Mouse (Mus musculus): Measurements from ENCODE around the gene Tcf15. TPM values are rescaled to one million over a fixed set of nuclear protein-coding genes. Genes with fewer than 3 reads are reported as not detected.

The Tcf15 gene
- total and polyA plus RNA-seq, 2 experiments from 2014 or later, result 0.90 TPM; not detected in 1

GRCm38 (mm10) chr2:152112970-152113369 is 30.4 kb upstream of the Tcf15 start:
- Histone ChIP-seq H3K4me1 (ENCODE audit: insufficient read depth, low read length) (peaks cover 6% of the 10 kb centered on the region; the same call in 1 of the 2 replicates), H3K36me3 (ENCODE audit: insufficient read depth, low read length) (peaks cover 8% of the 10 kb centered on the region; the same call in 1 of the 2 replicates), H3K4me2 (ENCODE audit: low read depth, low read length, poor library complexity, severe bottlenecking) (no peak overlapping the region), H3K4me3 (ENCODE audit: low read depth, low read length) (no peak overlapping the region), H3K9me3 (ENCODE audit: low read length) (no peaks in the 10 kb centered on the region), H3K27ac (ENCODE audit: low read depth, low read length) (no peak overlapping the region), H3K27me3 (ENCODE audit: insufficient read depth, low read length) (no peaks in the 10 kb centered on the region), H3K9ac (replicated peaks; ENCODE audit: low read length, poor library complexity, severe bottlenecking) (no peak overlapping the region)
- WGBS, result 65% methylated on average over 10 of the region's 10 CpGs
- DNase-seq (ENCODE audit: low spot score) (peak; percentile 17), ATAC-seq (ENCODE audit: low FRiP score) (no peak)
- TF ChIP-seq CTCF (IDR thresholded peaks at IDR 0.05), result no peak

GRCm38 (mm10) chr2:152114057-152114975 is 29.0 kb upstream of the Tcf15 start:
- Histone ChIP-seq H3K4me2 (ENCODE audit: low read depth, low read length, poor library complexity, severe bottlenecking) (peak overlapping the region; percentile 61), H3K36me3 (ENCODE audit: insufficient read depth, low read length) (peaks cover 5% of the 10 kb centered on the region; the same call in 1 of the 2 replicates), H3K27ac (ENCODE audit: low read depth, low read length) (no peak overlapping the region), H3K9ac (replicated peaks; ENCODE audit: low read length, poor library complexity, severe bottlenecking) (0 out of 2 replicates have a peak overlapping the region, but pooled peaks have one; percentile 37), H3K9me3 (ENCODE audit: low read length) (no peaks in the 10 kb centered on the region), H3K27me3 (ENCODE audit: insufficient read depth, low read length) (no peaks in the 10 kb centered on the region), H3K4me1 (ENCODE audit: insufficient read depth, low read length) (peaks cover 6% of the 10 kb centered on the region; the same call in 1 of the 2 replicates), H3K4me3 (ENCODE audit: low read depth, low read length) (peak overlapping the region; percentile 26)
- WGBS, result 12% methylated on average over 36 of the region's 36 CpGs
- peak; percentile 29 for DNase-seq (ENCODE audit: low spot score)
- ATAC-seq (ENCODE audit: low FRiP score), result no peak; the same call in none of the 2 replicates
- no peak for TF ChIP-seq CTCF (IDR thresholded peaks at IDR 0.05)

- TF ChIP-seq CTCF (IDR thresholded peaks at IDR 0.05), result no peak
- DNase-seq (ENCODE audit: low spot score) (no peak), ATAC-seq (ENCODE audit: low FRiP score) (no peak)
- Histone ChIP-seq H3K9ac (replicated peaks; ENCODE audit: low read length, poor library complexity, severe bottlenecking) (no peak overlapping the region), H3K27me3 (ENCODE audit: insufficient read depth, low read length) (no peaks in the 10 kb centered on the region), H3K9me3 (ENCODE audit: low read length) (no peaks in the 10 kb centered on the region), H3K4me2 (ENCODE audit: low read depth, low read length, poor library complexity, severe bottlenecking) (no peak overlapping the region), H3K36me3 (ENCODE audit: insufficient read depth, low read length) (no peaks in the 10 kb centered on the region), H3K4me3 (ENCODE audit: low read depth, low read length) (no peak overlapping the region), H3K4me1 (ENCODE audit: insufficient read depth, low read length) (peaks cover 6% of the 10 kb centered on the region; the same call in 1 of the 2 replicates), H3K27ac (ENCODE audit: low read depth, low read length) (no peak overlapping the region)
- WGBS, result 84% methylated on average over 7 of the region's 7 CpGs
Observed at GRCm38 (mm10) chr2:152117694-152118093, 25.7 kb upstream of the Tcf15 start.

- H3K4me2 ChIP-seq (ENCODE audit: low read depth, low read length, poor library complexity, severe bottlenecking), result no peak overlapping the region
- no peaks in the 10 kb centered on the region for H3K9me3 ChIP-seq (ENCODE audit: low read length)
- WGBS, result 39% methylated on average over 6 of the region's 6 CpGs
- H3K4me1 ChIP-seq (ENCODE audit: insufficient read depth, low read length), result peaks cover 5% of the 10 kb centered on the region; the same call in 1 of the 2 replicates
- no peak for TF ChIP-seq CTCF (IDR thresholded peaks at IDR 0.05)
- DNase-seq (ENCODE audit: low spot score), result peak; percentile 39
- H3K27ac ChIP-seq (ENCODE audit: low read depth, low read length), result no peak overlapping the region
- no peak for ATAC-seq (ENCODE audit: low FRiP score)
- no peak overlapping the region for H3K4me3 ChIP-seq (ENCODE audit: low read depth, low read length)
- H3K27me3 ChIP-seq (ENCODE audit: insufficient read depth, low read length), result no peaks in the 10 kb centered on the region
- H3K36me3 ChIP-seq (ENCODE audit: insufficient read depth, low read length), result no peaks in the 10 kb centered on the region
- H3K9ac ChIP-seq (replicated peaks; ENCODE audit: low read length, poor library complexity, severe bottlenecking), result 0 out of 2 replicates have a peak overlapping the region, but pooled peaks have one; percentile 24
Observed at GRCm38 (mm10) chr2:152119228-152119865, 24.0 kb upstream of the Tcf15 start.

- 81% methylated on average over 9 of the region's 9 CpGs for whole genome bisulfite sequencing
- Histone ChIP-seq H3K27me3 (ENCODE audit: insufficient read depth, low read length) (no peaks in the 10 kb centered on the region), H3K27ac (ENCODE audit: low read depth, low read length) (no peak overlapping the region), H3K9me3 (ENCODE audit: low read length) (no peaks in the 10 kb centered on the region), H3K4me2 (ENCODE audit: low read depth, low read length, poor library complexity, severe bottlenecking) (no peak overlapping the region), H3K9ac (replicated peaks; ENCODE audit: low read length, poor library complexity, severe bottlenecking) (no peak overlapping the region), H3K4me1 (ENCODE audit: insufficient read depth, low read length) (no peaks in the 10 kb centered on the region), H3K36me3 (ENCODE audit: insufficient read depth, low read length) (no peaks in the 10 kb centered on the region), H3K4me3 (ENCODE audit: low read depth, low read length) (no peak overlapping the region)
- TF ChIP-seq CTCF (IDR thresholded peaks at IDR 0.05), result no peak
- ATAC-seq (ENCODE audit: low FRiP score) (no peak), DNase-seq (ENCODE audit: low spot score) (no peak)
Observed at GRCm38 (mm10) chr2:152122896-152123295, 20.5 kb upstream of the Tcf15 start.

All from midbrain, postnatal 0 days (tissue).